Mouse (Mus musculus): ENCODE results near the gene Ezh1. TPM values are rescaled to one million over a fixed set of nuclear protein-coding genes. Genes with fewer than 3 reads are reported as not detected.

Ezh1 gene
- 89.3 TPM for total RNA-seq (2023)

DNA sequence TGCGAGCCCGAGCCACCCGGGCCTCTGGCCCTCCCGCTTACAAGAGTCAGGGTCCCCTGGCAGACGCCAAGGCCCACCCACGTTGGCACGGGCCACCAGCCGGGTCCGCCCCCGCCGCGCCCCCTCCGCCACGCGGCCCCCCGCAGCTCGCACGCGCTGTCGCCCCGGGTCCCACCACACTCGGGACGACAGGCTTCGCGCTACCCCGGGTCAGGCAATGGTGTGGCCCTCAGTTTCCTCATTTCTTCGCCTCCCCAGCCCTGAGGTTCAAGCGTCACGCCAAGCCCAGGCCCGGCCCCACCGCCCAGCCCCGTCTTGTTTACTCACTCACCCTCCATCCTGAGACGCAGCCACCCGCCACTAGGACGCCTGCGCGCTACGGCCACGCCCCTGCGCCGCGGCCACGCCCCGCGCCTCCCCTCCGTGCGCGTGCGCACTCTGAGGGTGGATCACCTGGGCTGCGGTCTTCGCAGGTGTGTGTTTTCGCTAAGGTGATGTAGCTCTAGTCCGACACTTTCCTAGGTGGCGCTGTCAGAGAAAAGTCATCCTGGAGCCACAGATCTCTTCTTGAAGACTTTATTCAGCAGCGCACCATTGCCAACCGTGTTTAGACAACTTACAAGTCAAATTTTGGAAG is at the start of gene Ezh1:
TSS of gene Ezh1 (minus strand) at position 399 of the 637 bp plus-strand sequence.

DNA sequence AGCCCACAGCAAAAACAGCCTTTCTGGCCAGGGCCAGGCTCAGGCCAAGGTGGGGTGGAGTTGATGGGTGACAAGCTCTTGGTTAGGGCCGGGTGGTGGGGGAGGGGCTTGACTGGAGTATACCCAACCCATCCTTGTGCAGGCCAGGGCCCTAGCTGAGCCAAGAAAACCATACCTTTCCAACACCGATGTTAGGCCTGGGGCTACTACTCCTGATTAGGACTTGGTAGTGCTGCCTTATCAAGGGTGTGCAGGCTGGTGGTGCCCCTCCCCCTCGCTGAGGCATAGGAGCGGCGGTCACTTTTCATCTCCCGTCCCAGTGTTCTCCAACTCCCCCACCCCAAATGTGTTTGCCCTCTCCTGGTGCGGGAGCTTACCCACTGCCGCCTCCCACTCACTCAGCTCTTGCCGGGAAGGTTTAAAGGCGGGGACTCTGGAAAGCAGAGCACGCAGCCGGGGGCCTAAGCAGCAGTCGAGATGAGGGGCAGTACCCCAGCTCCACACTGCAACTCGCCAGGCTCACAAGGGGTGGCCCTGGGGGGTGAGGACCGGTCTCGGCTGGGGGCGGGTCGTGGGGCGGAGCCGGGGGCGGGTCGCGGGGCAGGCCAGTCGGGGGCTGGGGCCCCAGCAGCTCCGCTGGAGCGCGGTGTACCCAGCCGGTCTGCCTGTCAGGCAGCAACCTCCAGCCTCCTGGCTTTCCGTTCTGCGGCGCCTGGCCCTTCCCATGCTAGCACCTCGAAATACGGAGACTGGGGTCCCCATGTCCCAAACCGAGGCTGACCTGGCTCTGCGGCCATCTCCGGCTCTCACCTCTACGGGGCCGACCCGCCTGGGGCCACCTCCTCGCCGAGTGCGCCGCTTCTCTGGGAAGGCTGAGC is 33.9 kb upstream of the Ezh1 start, which contains the start of gene Wnk4:
TSS of gene Wnk4 (plus strand) at position 620 of the 878 bp plus-strand sequence.

DNA sequence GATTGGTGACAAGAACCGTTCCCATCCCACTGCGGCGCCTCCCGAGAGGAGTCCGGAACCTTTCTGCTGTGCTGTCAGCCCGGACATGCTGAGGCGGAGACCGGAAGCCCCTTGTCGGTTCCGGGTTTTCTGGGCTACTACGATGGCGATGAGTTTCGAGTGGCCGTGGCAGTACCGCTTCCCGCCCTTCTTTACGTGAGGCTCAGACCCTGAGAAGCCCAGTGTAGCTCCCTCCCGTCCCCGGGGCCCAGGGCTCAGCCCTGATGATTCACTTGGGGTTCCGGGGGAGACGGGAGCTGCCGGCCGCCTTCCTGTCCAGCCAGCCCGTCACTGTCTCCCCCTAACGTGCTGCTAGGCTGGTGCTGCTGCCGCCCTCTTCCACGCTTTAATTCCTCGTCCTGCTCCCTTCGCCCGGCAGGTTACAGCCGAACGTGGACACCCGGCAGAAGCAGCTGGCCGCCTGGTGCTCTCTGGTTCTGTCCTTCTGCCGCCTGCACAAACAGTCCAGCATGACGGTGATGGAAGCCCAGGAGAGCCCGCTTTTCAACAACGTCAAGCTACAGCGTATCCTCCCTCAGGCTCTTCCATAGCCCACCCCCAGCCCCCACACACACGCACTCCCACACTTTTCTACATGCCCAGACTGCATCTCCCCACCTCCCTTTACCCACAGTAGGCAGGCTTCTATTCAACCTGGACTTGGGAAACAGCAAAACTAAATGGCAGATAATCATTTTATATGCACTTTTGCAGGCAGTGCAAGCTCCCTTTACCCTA is 27.5 kb upstream of the Ezh1 start, which contains the start of gene Vps25:
TSS of gene Vps25 (plus strand) at position 95 of the 777 bp plus-strand sequence.

DNA sequence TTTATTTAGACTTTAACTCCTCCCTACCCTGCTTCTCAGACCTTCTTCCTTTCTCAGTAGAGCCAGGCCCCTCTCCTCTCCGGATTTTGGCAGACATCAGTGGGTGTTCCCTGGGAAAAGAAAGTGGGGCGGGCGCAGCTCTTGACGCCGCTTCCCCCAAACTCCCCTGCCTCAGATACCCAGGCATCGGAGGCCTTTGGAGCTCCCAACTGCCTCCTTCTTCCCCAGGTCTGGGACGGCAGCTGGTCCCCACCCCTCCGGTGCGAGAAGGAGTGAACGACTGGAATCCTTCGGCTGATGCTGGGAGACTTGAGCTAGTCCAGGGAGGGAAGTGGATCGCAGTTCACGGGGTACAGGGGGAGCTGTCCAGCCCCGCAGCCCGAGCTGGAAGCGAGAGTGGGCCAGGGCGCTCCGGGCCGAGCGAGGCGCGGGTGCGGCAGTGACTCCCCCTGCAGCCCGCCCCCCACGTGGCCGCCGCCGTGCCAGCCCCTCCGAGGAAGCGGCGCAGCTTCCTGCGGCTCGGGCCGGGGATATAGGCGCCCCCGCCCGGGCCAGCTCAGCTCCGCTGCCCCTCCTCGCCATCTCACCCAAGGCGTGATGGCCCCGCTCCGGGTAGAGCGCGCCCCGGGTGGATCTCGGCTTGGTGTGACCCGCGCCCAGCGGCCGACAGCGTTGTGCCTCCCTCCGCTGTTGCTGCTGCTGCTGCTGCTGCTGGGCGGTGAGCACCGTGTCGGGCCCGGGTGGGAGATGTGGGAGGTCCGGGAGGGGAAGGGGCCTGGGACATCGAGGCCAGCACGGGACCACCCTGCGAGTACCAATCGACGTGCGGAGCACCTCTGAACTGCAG is 19.8 kb upstream of the Ezh1 start, which contains the start of gene Ramp2:
TSS of gene Ramp2 (plus strand) at position 174 of the 847 bp plus-strand sequence.

DNA sequence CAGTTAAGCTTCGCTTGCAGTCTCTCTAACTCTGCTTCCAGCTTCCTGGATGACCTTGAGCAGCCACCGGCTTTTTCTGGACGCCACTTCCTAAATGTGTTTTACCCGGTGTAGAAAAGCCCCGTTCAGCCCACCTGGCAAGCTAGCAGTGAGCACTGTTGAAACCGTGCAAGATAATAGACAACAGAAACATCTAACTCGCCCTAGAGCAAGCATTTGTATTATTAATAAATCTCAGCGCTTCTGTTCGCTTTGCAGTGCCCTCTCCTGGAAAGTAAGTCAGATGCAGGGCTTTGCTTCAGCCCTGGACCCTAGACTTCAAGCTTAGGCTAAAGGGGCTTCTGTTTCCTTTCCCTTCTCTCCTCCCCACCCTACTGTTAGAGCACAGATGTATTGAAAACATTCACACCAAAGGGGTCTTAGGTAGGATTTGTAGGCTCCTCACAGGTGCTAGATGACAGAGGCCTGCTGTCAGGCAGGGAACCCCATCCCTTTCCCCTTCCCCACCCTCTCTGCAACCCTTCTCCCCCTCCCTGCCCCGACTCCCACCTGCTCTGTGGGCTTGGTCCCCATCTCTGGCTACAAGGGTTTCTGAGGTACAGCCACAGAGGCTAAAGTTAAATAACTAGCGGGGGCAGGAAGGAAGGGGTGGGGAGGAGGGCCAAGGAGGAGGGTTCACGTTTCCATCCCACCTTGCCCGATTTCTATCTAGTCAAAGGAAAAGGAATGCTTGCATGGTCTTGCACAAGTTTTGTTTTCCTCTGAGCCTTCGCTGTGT is 51.2 kb downstream of the Ezh1 start, which contains the start of gene Ccr10:
TSS of gene Ccr10 (minus strand) at position 593 of the 778 bp plus-strand sequence.

DNA sequence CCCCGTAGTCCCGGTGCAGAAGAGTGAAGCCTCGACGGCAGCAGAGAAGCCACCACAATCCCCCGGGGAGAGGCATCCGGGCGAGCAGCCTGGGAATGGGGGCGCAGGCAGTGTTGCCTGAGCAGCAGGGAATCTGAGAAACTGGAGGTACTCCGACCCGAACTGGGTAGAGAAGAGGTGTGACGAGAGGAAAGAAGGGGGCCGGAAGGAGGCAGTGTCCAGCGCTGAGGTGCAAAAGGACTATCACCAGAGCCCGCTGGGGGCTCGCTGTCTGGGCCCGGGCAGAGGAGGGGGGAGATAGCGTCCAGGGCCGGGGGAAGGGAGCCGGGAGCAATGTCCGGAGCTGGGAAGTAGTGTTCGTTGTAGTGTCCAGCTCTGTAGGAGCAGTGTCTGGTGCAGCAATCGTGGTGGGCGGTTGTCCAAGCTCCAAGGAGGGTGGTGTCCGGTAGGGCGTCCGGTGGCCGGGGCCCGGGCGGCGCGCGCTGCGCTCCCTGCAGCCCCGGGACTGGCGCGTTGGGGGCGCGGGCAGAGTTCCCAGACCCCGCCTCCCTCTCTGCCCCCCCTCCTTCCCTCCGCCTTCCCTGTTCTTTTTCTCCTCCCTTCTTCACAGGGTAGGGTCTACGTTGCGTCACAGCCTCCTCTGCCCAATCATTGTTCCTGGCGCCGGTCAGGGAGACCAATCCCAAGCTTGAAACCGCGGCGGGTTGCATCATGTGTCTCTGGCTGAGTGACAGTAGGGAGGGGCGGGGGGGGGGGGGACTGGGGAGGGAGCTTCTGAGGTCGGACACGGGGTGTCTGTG is 55.3 kb downstream of the Ezh1 start, which contains the start of gene Plekhh3:
TSS of gene Plekhh3 (minus strand) at position 541 of the 800 bp plus-strand sequence.

DNA sequence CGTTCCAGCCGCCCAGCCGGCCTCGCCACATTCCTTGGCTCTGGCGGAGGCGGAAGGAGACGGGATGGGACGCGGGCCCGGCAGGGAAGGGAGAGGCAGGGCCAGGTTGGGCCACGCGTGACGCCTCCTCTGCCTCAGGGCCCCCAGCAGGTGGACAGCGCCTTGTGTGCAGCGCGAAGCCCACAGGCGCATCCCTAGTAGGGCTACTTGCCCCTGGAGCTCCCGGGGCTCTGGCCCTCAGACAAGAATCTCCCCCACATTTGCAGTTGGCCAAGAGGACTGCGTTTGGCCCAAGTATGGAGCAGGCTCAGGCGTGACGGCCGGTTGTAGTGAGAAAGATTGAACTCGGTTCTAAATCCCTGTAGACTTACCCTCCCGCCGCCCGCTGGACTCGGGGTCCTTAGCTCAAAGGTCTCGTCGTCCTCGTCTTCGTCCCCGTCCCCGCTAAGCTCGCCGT is 55.9 kb downstream of the Ezh1 start, which contains the start of gene Cntnap1:
TSS of gene Cntnap1 (plus strand) at position 170 of the 457 bp plus-strand sequence.

DNA sequence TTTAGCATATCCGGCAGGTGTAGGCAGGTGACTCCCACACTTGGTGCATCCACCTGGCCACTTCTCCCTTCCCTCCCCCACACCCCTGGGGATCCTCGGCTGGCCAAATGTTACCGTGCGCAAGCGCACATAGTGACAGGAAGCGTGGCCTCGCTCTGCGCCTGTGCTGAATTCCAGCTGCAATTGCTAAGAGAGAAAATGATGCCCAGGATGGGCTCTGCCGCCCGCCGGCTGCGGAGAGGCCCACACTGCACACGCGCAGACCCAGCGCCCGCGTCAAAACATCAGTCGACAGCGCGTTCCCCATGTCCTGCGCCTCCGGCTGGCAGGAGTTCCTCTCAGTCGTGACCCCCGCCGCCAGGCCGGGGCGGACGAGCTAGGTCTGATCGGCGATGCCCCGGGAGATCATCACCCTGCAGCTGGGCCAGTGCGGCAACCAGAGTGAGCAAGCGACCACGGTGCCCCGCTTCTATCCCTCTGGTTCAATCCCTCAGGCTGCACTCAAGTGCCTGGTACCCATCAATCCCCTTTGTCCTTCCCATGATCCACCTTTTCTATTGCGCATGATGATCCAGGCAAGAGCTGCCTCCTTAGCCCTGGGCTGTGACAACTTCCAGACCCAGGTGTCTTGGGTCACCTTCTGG is 70.4 kb downstream of the Ezh1 start, which contains the start of gene Tubg2:
TSS of gene Tubg2 (plus strand) at position 180 of the 644 bp plus-strand sequence.

Other genes starting within 250 kb of the Ezh1 start
- gene Atp6v0a1, start 217.0 kb downstream of the Ezh1 start, total RNA-seq (2023) = 8.4 TPM
- 10.8 TPM for gene Naglu, start 156.5 kb downstream of the Ezh1 start, total RNA-seq (2023)
- gene Hsd17b1, start 148.1 kb downstream of the Ezh1 start, total RNA-seq (2023) = 1.3 TPM
- 12.5 TPM for gene Coasy, start 143.9 kb downstream of the Ezh1 start, total RNA-seq (2023)
- 43.0 TPM for gene Mlx, start 139.2 kb downstream of the Ezh1 start, total RNA-seq (2023)
- 3.8 TPM for gene Psmc3ip, start 131.0 kb downstream of the Ezh1 start, total RNA-seq (2023)
- 78.7 TPM for gene Retreg3, start 106.6 kb downstream of the Ezh1 start, total RNA-seq (2023)
- gene Tubg1, start 106.5 kb downstream of the Ezh1 start, total RNA-seq (2023) = 14.5 TPM
- 2.5 TPM for gene Tubg2, start 70.6 kb downstream of the Ezh1 start, total RNA-seq (2023)
- gene Cntnap1, start 55.9 kb downstream of the Ezh1 start, total RNA-seq (2023) = not detected
- 0.28 TPM for gene Plekhh3, start 55.1 kb downstream of the Ezh1 start, total RNA-seq (2023)
- gene Ccr10, start 51.0 kb downstream of the Ezh1 start, total RNA-seq (2023) = not detected
- gene Ramp2, start 19.6 kb upstream of the Ezh1 start, total RNA-seq (2023) = 0.40 TPM
- gene Vps25, start 27.2 kb upstream of the Ezh1 start, total RNA-seq (2023) = 71.7 TPM
- 2.8 TPM for gene Wnk4, start 34.1 kb upstream of the Ezh1 start, total RNA-seq (2023)
- gene Cntd1, start 52.5 kb upstream of the Ezh1 start, total RNA-seq (2023) = not detected
- 35.6 TPM for gene Coa3, start 52.7 kb upstream of the Ezh1 start, total RNA-seq (2023)
- gene Becn1, start 75.8 kb upstream of the Ezh1 start, total RNA-seq (2023) = 196 TPM
- 118 TPM for gene Psme3, start 89.8 kb upstream of the Ezh1 start, total RNA-seq (2023)
- gene Aoc2, start 98.6 kb upstream of the Ezh1 start, total RNA-seq (2023) = 24.1 TPM
- gene Aoc3, start 104.1 kb upstream of the Ezh1 start, total RNA-seq (2023) = 1.2 TPM
- not detected for gene G6pc, start 141.1 kb upstream of the Ezh1 start, total RNA-seq (2023)
- 23.4 TPM for gene Aarsd1, start 191.2 kb upstream of the Ezh1 start, total RNA-seq (2023)
- gene Gm27029, start 198.3 kb upstream of the Ezh1 start, total RNA-seq (2023) = 2.0 TPM
- 23.9 TPM for gene Rundc1, start 198.6 kb upstream of the Ezh1 start, total RNA-seq (2023)
- 7.1 TPM for gene Ptges3l, start 198.9 kb upstream of the Ezh1 start, total RNA-seq (2023)
- gene Rpl27, start 215.8 kb upstream of the Ezh1 start, total RNA-seq (2023) = 134 TPM
- gene Ifi35, start 221.9 kb upstream of the Ezh1 start, total RNA-seq (2023) = 60.5 TPM
- not detected for gene Rnd2, start 238.5 kb upstream of the Ezh1 start, total RNA-seq (2023)
- gene Vat1, start 239.8 kb upstream of the Ezh1 start, total RNA-seq (2023) = 15.0 TPM

Measured in CD8-positive naive resting alpha-beta T cell, adult 57 days (primary cell).